Mouse (Mus musculus) thymus, adult 2 months (tissue): ENCODE results near the gene 4931428F04Rik.

ENCODE experiments used
- CTCF ChIP-seq: fragments of 200-500 bp; IDR thresholded peaks from 2 replicates; pipeline ENCODE4 v1.5.1; 2012; ENCODE audit warnings: mild to moderate bottlenecking, control low read depth, low read length, moderate library complexity, borderline replicate concordance; ENCODE audit not compliant: control insufficient read depth, poor library complexity, insufficient read depth; ENCODE audit errors: extremely low read depth
- POLR2A ChIP-seq: fragments of 200-500 bp; IDR thresholded peaks from 2 replicates; pipeline ENCODE4 v1.6.1; 2012; ENCODE audit warnings: mild to moderate bottlenecking, low read length, control low read depth, moderate library complexity; ENCODE audit not compliant: control insufficient read depth, poor library complexity, insufficient read depth; ENCODE audit errors: extremely low read depth

- TF ChIP-seq CTCF (no peak), POLR2A (no peak)
These were observed 5.6 kb upstream of the 4931428F04Rik start for GRCm38 (mm10) chr8:105295256-105295655.
